Mouse (Mus musculus): ENCODE results near the gene Gm49601. TPM values are rescaled to one million over a fixed set of nuclear protein-coding genes. Genes with fewer than 3 reads are reported as not detected.

The Gm49601 gene
- total RNA-seq, 2 experiments from 2014 or later = 7.3 to 10.7 TPM

GRCm38 (mm10) chr16:18583169-18583568, 43.1 kb downstream of the Gm49601 start:
- DNase-seq (ENCODE audit: low spot score in 2 of 2) = no peak

- no peak for DNase-seq (ENCODE audit: low spot score in 2 of 2)
Observed at GRCm38 (mm10) chr16:18582426-18583148, 43.6 kb downstream of the Gm49601 start.

GRCm38 (mm10) chr16:18581623-18582205, 44.5 kb downstream of the Gm49601 start:
- no peak for DNase-seq (ENCODE audit: low spot score in 2 of 2)

GRCm38 (mm10) chr16:18581050-18581622, 45.1 kb downstream of the Gm49601 start:
- DNase-seq (ENCODE audit: low spot score in 2 of 2) = no peak

GRCm38 (mm10) chr16:18580389-18580788, 45.8 kb downstream of the Gm49601 start:
- DNase-seq (ENCODE audit: low spot score in 2 of 2) = no peak

GRCm38 (mm10) chr16:18577599-18578160, 48.5 kb downstream of the Gm49601 start:
- DNase-seq (ENCODE audit: low spot score in 2 of 2) = no peak

- DNase-seq (ENCODE audit: low spot score in 2 of 2) = no peak
Observed at GRCm38 (mm10) chr16:18577071-18577470, 49.2 kb downstream of the Gm49601 start.

GRCm38 (mm10) chr16:18574196-18574595, 52.0 kb downstream of the Gm49601 start:
- no peak for DNase-seq (ENCODE audit: low spot score in 2 of 2)

Other genes with a start within 250 kb of the Gm49601 start
- 10 to 100 TPM; 60.2 to 67.6 TPM for gene Txnrd2, start 200.0 kb downstream of the Gm49601 start, total RNA-seq (2021)
- 100 to 1,000 TPM in 1 of 2 experiments, 10 to 100 TPM in 1; 99.0 to 129 TPM for gene Comt, start 199.6 kb downstream of the Gm49601 start, total RNA-seq (2021)
- 1 to 10 TPM; 5.6 to 9.2 TPM for gene Gnb1l, start 127.7 kb downstream of the Gm49601 start, total RNA-seq (2021)
- gene Rtl10, start 127.5 kb downstream of the Gm49601 start, total RNA-seq (2021) = 10 to 100 TPM in 1 of 2 experiments, 1 to 10 TPM in 1; 9.5 to 11.0 TPM
- 1 to 10 TPM in 1 of 2 experiments, under 1 TPM in 1; 0.59 to 1.0 TPM for gene Tbx1, start 35.8 kb downstream of the Gm49601 start, total RNA-seq (2021)
- gene Gp1bb, start 4.0 kb downstream of the Gm49601 start, total RNA-seq (2021) = 1 to 10 TPM in 1 of 2 experiments, under 1 TPM in 1; 0.39 to 1.1 TPM
- gene Sept5, start 3.5 kb upstream of the Gm49601 start, total RNA-seq (2021) = 10 to 100 TPM; 18.9 to 28.7 TPM
- 10 to 100 TPM; 66.2 to 68.0 TPM for gene Cldn5, start 150.4 kb upstream of the Gm49601 start, total RNA-seq (2021)
- gene Ufd1, start 185.4 kb upstream of the Gm49601 start, total RNA-seq (2021) = 100 to 1,000 TPM; 120 to 130 TPM
- gene Cdc45, start 185.6 kb upstream of the Gm49601 start, total RNA-seq (2021) = 10 to 100 TPM; 18.0 to 19.7 TPM
- 10 to 100 TPM; 23.8 to 27.5 TPM for gene 2510002D24Rik, start 210.2 kb upstream of the Gm49601 start, total RNA-seq (2021)
- gene Gm28539, start 210.2 kb upstream of the Gm49601 start, total RNA-seq (2021) = 10 to 100 TPM in 1 of 2 experiments, 1 to 10 TPM in 1; 6.5 to 10.2 TPM

All from adrenal gland, postnatal 4 days (tissue).